Mouse (Mus musculus) kidney, embryonic 15.5 days (tissue): ENCODE measurements around the gene Abhd13. TPM values are rescaled to one million over a fixed set of nuclear protein-coding genes. Genes with fewer than 3 reads are reported as not detected.

Source experiments
- ATAC-seq: fragments of 200-750 bp; cut with Nextera tagmentation; replicated peaks from 2 replicates; pipeline ENCODE4 v1.8.0; 2017; ENCODE audit warnings: moderate TSS enrichment; ENCODE audit not compliant: low FRiP score
- H3K27ac ChIP-seq: fragments of 300-500 bp; sonication (generic); 2 replicates; pipeline ENCODE4 v1.5.1; 2015; ENCODE audit warnings: mild to moderate bottlenecking, inconsistent platforms
- H3K27me3 ChIP-seq: fragments of 300-500 bp; sonication (generic); 2 replicates; pipeline ENCODE4 v1.6.1; 2015; ENCODE audit warnings: inconsistent platforms
- H3K36me3 ChIP-seq: fragments of 300-500 bp; sonication (generic); 2 replicates; pipeline ENCODE4 v1.6.1; 2015; ENCODE audit warnings: inconsistent platforms
- H3K4me1 ChIP-seq: fragments of 300-500 bp; sonication (generic); 2 replicates; pipeline ENCODE4 v1.6.1; 2015; ENCODE audit warnings: inconsistent platforms
- H3K4me2 ChIP-seq: fragments of 300-500 bp; sonication (generic); 2 replicates; pipeline ENCODE4 v1.6.1; 2015; ENCODE audit warnings: moderate library complexity, mild to moderate bottlenecking, inconsistent platforms
- H3K4me3 ChIP-seq: fragments of 300-500 bp; sonication (generic); replicated peaks from 2 replicates; pipeline ENCODE4 v1.5.1; 2015; ENCODE audit warnings: mild to moderate bottlenecking, inconsistent platforms
- H3K9ac ChIP-seq: fragments of 300-500 bp; sonication (generic); 2 replicates; pipeline ENCODE4 v1.6.1; 2015; ENCODE audit warnings: mild to moderate bottlenecking, inconsistent platforms
- H3K9me3 ChIP-seq: fragments of 300-500 bp; sonication (generic); replicated peaks from 2 replicates; pipeline ENCODE4 v1.6.1; 2016; ENCODE audit warnings: inconsistent platforms
- WGBS: fragments of 180-500 bp; shearing (Covaris S2); methylation state at CpG from one replicate; pipeline ENCODE4 v1.1.7; 2015; ENCODE audit warnings: mixed read lengths; 5-methylcytosine and 5-hydroxymethylcytosine counted together
- polyA plus RNA-seq: library from polyadenylated mRNA; unstranded; fragments of >200 nt; fragmentation: Nextera tagmentation; extraction: Ambion mirVana; gene quantifications from 2 replicates; pipeline ENCODE4 v1.2.1, GENCODE M21; 2015

The Abhd13 gene
- polyA plus RNA-seq, 1 experiment from 2014 or later: 17.4 TPM

GRCm38 (mm10) chr8:9977016-9977415 lies 491 bp upstream of the Abhd13 start:
- Histone ChIP-seq H3K9me3 (no peaks in the 10 kb centered on the region), H3K4me2 (peak overlapping the region; percentile 77), H3K27me3 (no peaks in the 10 kb centered on the region), H3K4me1 (peaks cover 37% of the 10 kb centered on the region), H3K9ac (peak overlapping the region; percentile 54), H3K4me3 (peak overlapping the region; percentile 95), H3K36me3 (peaks cover 18% of the 10 kb centered on the region), H3K27ac (peak overlapping the region; percentile 91)
- WGBS: 25% methylated on average over 15 of the region's 15 CpGs
- no peak for ATAC-seq

- H3K9me3 ChIP-seq: no peaks in the 10 kb centered on the region
- peak overlapping the region; percentile 77 for H3K4me2 ChIP-seq
- WGBS: 53% methylated on average over 18 of the region's 18 CpGs
- H3K27me3 ChIP-seq: no peaks in the 10 kb centered on the region
- no peak for ATAC-seq
- H3K9ac ChIP-seq: peak overlapping the region; percentile 84
- H3K4me3 ChIP-seq: peak overlapping the region; percentile 95
- H3K4me1 ChIP-seq: peaks cover 37% of the 10 kb centered on the region
- 0 out of 2 replicates have a peak overlapping the region, but pooled peaks have one; percentile 91 for H3K27ac ChIP-seq
- peaks cover 15% of the 10 kb centered on the region for H3K36me3 ChIP-seq
Measured at GRCm38 (mm10) chr8:9978475-9979230, 1.1 kb downstream of the Abhd13 start.

DNA sequence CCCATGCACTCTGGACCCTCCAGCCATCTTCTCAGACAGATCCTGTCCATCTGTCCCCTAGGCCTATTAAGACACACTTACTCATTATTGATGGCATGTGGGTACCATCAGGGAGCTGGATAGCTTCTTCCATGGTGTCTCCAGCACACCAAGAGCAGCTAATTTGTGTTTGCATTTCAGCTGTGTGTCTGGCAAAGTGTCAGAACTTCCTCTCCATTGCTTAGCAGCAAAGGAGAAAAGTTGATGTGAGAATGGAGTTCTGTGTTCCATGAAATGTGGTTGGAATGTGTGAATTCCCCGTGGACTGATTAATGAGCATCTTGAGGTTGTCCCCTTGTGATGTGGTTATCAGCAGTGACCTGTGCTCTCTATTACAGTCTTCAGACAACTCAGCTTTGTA lies 2.2 kb downstream of the Abhd13 start:
- Histone ChIP-seq H3K4me2 (no peak overlapping the region), H3K4me1 (peaks cover 37% of the 10 kb centered on the region), H3K9me3 (no peaks in the 10 kb centered on the region), H3K9ac (no peak overlapping the region), H3K4me3 (no peak overlapping the region), H3K27ac (no peak overlapping the region), H3K36me3 (peaks cover 20% of the 10 kb centered on the region), H3K27me3 (no peaks in the 10 kb centered on the region)
- no peak for ATAC-seq
- WGBS: 71% methylated on average over 1 of the region's 1 CpGs

DNA sequence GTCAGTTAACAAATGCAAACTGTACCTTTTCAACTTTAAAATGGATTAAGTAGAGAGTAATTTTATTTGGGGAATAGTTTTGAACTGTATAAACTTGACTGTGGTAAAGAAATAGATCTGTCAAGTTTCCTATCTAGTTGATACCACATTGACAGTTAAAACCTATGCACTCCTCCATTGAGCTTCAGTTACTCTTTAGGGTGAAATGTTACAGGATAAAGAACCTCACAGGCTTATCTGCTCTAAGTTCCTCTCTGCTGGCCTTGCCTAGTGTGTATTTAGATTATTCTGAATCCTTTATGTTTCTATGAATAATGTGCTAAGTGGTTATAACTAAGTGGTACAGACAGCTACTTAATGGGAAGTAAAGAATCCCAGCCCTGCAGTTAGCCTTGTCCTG lies 2.7 kb downstream of the Abhd13 start:
- Histone ChIP-seq H3K9ac (no peak overlapping the region), H3K36me3 (peaks cover 20% of the 10 kb centered on the region), H3K4me1 (peaks cover 33% of the 10 kb centered on the region), H3K4me3 (no peak overlapping the region), H3K27me3 (no peaks in the 10 kb centered on the region), H3K27ac (no peak overlapping the region), H3K4me2 (no peak overlapping the region), H3K9me3 (no peaks in the 10 kb centered on the region)
- no peak for ATAC-seq

- Histone ChIP-seq H3K4me1 (peaks cover 17% of the 10 kb centered on the region), H3K4me3 (no peak overlapping the region), H3K27me3 (no peaks in the 10 kb centered on the region), H3K4me2 (no peak overlapping the region), H3K27ac (no peak overlapping the region), H3K9me3 (no peaks in the 10 kb centered on the region), H3K36me3 (no peaks in the 10 kb centered on the region), H3K9ac (no peak overlapping the region)
- no peak for ATAC-seq
- 88% methylated on average over 7 of the region's 7 CpGs for WGBS
Measured at GRCm38 (mm10) chr8:10004115-10004514, 26.6 kb downstream of the Abhd13 start.

DNA sequence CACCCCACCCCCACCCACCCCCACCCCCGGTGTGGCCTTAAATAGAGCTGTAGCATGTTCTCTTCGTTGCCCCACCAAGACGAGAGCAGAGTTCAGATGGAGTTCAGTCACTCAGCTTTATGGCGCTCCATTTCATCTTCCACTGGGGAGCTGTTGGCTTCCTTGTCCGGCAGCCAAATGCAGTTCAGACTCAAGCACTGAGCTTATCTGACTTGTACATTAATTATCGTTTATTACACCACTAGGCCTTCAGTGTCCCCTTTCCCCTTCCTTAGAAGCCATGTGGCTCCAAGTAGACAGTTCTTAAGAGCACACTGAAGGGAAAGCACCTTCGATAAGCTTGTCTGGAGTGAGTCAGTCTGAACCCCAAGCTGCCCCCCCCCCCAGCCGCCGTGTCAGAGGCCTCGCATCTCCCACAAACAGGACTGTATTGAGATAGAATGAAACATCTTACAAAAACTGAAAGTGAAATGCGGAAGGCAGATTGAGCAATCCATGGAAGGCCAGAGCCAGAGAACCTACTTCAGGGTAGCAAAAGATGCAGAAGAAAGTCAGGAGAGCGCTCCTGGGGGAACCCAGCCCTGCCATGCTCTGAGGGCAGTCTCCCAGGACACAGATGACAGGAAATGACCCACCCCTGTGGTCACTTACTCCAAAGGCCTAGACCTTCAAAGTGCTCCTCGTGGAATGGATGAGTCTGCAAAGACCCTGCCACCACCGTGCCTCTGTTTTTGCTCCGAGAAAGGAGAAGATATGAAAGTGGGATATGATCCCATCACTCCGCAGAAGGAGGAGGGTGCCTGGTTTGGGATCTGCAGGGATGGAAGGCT lies 28.9 kb downstream of the Abhd13 start, which contains the start of gene Tnfsf13b:
Gene Tnfsf13b (plus strand): TSS at position 312 of the 830 bp plus-strand sequence.
- peak within 1 kb of the TSS; percentile 46 for H3K4me3 ChIP-seq
- peak within 1 kb of the TSS; percentile 15; the same call in 1 of the 2 replicates for H3K9ac ChIP-seq

DNA sequence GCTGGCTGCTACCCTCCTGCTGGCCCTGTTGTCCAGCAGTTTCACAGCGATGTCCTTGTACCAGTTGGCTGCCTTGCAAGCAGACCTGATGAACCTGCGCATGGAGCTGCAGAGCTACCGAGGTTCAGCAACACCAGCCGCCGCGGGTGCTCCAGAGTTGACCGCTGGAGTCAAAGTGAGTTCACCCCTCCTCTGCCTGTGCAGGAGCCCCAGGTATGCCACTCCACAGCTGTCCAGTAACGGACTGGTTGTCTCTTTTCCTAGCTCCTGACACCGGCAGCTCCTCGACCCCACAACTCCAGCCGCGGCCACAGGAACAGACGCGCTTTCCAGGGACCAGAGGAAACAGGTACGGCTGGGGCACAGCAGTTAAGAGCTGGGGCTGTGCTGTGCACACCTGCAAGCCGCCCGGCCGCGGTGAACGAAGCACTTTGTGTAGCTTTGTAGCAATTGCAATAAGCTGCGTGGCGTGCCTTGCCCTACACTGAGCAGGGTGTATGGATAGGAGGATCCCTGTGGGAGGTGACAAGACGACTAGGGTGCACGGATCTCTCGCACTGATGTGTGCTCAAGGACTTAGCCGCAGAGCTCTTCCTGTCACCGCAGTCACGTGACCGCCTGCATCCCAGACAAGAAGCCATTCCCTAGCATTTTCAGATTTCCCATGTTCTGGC lies 29.6 kb downstream of the Abhd13 start:
- H3K4me3 ChIP-seq: peak overlapping the region; percentile 46
- H3K36me3 ChIP-seq: no peaks in the 10 kb centered on the region
- peak; percentile 52 for ATAC-seq
- no peaks in the 10 kb centered on the region for H3K27me3 ChIP-seq
- peak overlapping the region; percentile 73 for H3K4me2 ChIP-seq
- H3K4me1 ChIP-seq: peaks cover 17% of the 10 kb centered on the region
- 7% methylated on average over 29 of the region's 29 CpGs for WGBS
- H3K9ac ChIP-seq: peak overlapping the region; percentile 15; the same call in 1 of the 2 replicates
- H3K9me3 ChIP-seq: no peaks in the 10 kb centered on the region
- H3K27ac ChIP-seq: peak overlapping the region; percentile 87

More for the DNA sequence above, 28.9 kb downstream of the Abhd13 start, which contains the start of gene Tnfsf13b:
- Histone ChIP-seq H3K4me1 (peaks cover 17% of the 10 kb centered on the region), H3K9me3 (no peaks in the 10 kb centered on the region), H3K36me3 (no peaks in the 10 kb centered on the region), H3K27ac (peak within 1 kb of the TSS; percentile 87), H3K4me2 (peak within 1 kb of the TSS; percentile 73), H3K27me3 (no peaks in the 10 kb centered on the region)
- WGBS: 42% methylated on average over 16 of the region's 16 CpGs
- ATAC-seq: peak; percentile 85

DNA sequence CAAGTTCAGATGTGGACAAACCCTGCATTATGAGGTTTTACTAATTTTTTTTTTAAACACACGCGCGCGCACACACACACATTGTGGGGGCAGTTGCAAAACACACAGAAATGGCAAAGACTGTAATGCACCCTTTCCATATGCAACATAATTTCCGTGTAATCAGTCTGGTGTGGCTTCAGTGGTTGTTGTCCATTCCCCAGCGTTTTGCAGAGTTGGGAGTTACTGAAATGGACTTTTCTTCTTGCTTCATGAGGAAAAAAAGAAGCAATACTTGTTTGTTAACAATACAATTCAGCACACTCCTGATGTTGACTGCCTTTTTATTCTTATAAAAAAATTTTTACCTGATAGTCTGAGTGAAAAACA lies 30.1 kb downstream of the Abhd13 start:
- H3K27me3 ChIP-seq: no peaks in the 10 kb centered on the region
- no peak for ATAC-seq
- peaks cover 17% of the 10 kb centered on the region for H3K4me1 ChIP-seq
- H3K27ac ChIP-seq: 0 out of 2 replicates have a peak overlapping the region, but pooled peaks have one; percentile 87
- H3K36me3 ChIP-seq: no peaks in the 10 kb centered on the region
- H3K9me3 ChIP-seq: no peaks in the 10 kb centered on the region
- H3K9ac ChIP-seq: 0 out of 2 replicates have a peak overlapping the region, but pooled peaks have one; percentile 15
- peak overlapping the region; percentile 46 for H3K4me3 ChIP-seq
- 36% methylated on average over 6 of the region's 6 CpGs for WGBS
- H3K4me2 ChIP-seq: peak overlapping the region; percentile 73

- no peaks in the 10 kb centered on the region for H3K4me1 ChIP-seq
- H3K36me3 ChIP-seq: no peaks in the 10 kb centered on the region
- H3K27me3 ChIP-seq: no peaks in the 10 kb centered on the region
- H3K27ac ChIP-seq: no peak overlapping the region
- no peak overlapping the region for H3K4me2 ChIP-seq
- no peaks in the 10 kb centered on the region for H3K9me3 ChIP-seq
- WGBS: 83% methylated on average over 1 of the region's 1 CpGs
- no peak for ATAC-seq
- no peak overlapping the region for H3K9ac ChIP-seq
- no peak overlapping the region for H3K4me3 ChIP-seq
Measured at GRCm38 (mm10) chr8:10016252-10016651, 38.7 kb downstream of the Abhd13 start.

- H3K4me3 ChIP-seq: no peak overlapping the region
- WGBS: 86% methylated on average over 3 of the region's 3 CpGs
- H3K4me2 ChIP-seq: no peak overlapping the region
- no peaks in the 10 kb centered on the region for H3K4me1 ChIP-seq
- no peaks in the 10 kb centered on the region for H3K27me3 ChIP-seq
- no peak for ATAC-seq
- no peaks in the 10 kb centered on the region for H3K9me3 ChIP-seq
- no peaks in the 10 kb centered on the region for H3K36me3 ChIP-seq
- H3K9ac ChIP-seq: no peak overlapping the region
- H3K27ac ChIP-seq: no peak overlapping the region
Measured at GRCm38 (mm10) chr8:10017231-10017630, 39.7 kb downstream of the Abhd13 start.

GRCm38 (mm10) chr8:10030320-10031060 lies 53.0 kb downstream of the Abhd13 start:
- Histone ChIP-seq H3K36me3 (no peaks in the 10 kb centered on the region), H3K9me3 (no peaks in the 10 kb centered on the region), H3K4me2 (no peak overlapping the region), H3K27me3 (no peaks in the 10 kb centered on the region), H3K4me1 (no peaks in the 10 kb centered on the region), H3K27ac (no peak overlapping the region), H3K9ac (no peak overlapping the region), H3K4me3 (no peak overlapping the region)
- no peak for ATAC-seq
- 69% methylated on average over 8 of the region's 8 CpGs for WGBS
